Mouse (Mus musculus): ENCODE measurements around the gene Gm13103.
"Not testable (repeated sequence)": the region's sequence is repeated elsewhere in the genome, so short reads cannot be mapped to it uniquely, and the experiment has no call there.

DNA sequence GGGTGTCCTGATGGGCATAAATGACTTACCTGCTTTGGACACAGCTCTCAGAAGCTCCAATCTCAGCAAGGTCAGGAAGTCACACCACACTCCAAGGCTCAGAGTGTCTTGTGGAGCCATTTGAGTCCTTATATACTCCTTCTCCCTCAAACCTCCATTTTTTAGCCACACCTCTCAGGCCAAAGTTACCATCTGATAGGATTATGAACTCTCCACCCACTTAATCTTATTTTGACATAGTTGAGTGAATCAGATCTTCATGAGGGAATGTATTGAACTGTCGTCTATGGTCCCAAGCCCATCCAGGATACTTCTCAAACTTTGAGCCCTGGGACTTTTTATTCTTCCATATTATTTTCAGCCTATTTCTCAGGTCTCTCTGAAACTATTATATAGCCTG lies 54.0 kb downstream of the Gm13103 start, which contains the start of gene Pramef6:
- not testable (repeated sequence) for TF ChIP-seq CTCF (IDR thresholded peaks at IDR 0.05; ENCODE audit: borderline replicate concordance, insufficient read depth, low read depth, low read length); POLR2A (IDR thresholded peaks at IDR 0.05; ENCODE audit: borderline replicate concordance, insufficient read depth, low read length)
